Mouse (Mus musculus): ENCODE results near the gene Smim24.

DNA sequence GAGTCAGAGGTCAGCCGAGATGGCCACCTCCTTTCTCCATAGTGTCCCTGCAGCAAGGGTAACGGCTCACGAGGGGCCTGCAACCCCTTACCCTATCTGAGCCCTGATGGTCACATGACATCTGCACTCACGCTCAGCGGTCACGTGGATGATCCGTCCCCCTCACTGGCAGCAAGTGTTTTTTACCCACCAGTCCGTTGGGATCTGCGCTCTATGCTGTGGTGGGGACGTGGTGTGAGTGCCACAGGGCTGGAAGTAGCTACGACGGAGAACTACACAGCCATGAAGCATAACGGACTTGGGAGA, 15.5 kb downstream of the Smim24 start:
- no peak for TF ChIP-seq CTCF (IDR thresholded peaks at IDR 0.05; ENCODE audit: low read depth, low read length)
- no peak for TF ChIP-seq POLR2A (IDR thresholded peaks at IDR 0.05; ENCODE audit: extremely low read depth, insufficient read depth, low read length)
